Mouse (Mus musculus) spleen, embryonic (tissue): ENCODE measurements at regions not wholly inside any gene's neighbourhood (a gene's known extent, or its start where the extent isn't known, plus 50 kb on each side); places are given as distances from the start of the nearest gene placed in this dataset.

Experiments used
- CTCF ChIA-PET: fragments of 350-600 bp; sonication (Branson Sonifier 250); formaldehyde crosslinking; loops from one replicate; lab custom pipeline; 2022; lab: Charles Lee

- CTCF ChIA-PET, result no interaction called here
These were observed 77.7 kb downstream of the Fam76b start for GRCm38 (mm10) chr9:13905086-13905669.

DNA sequence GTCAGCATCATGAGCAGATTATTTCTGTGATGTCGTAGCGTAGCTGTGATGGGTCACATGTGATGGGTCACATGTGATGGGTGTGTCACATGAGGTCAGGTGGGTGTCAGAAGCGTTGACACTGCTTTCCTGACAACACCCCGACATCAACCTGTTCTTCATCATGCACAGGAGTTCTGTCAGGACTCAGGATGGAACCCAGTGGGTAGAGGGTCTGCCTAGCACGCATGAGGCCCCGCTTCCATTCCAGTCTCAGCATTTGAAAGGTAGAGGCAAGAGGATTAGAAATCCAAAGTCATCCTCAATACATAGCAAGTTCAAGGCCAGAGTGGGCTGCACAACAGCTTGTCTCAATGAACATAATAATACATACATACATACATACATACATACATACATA, 79.2 kb downstream of the Fam76b start:
- CTCF ChIA-PET, result no interaction called here

DNA sequence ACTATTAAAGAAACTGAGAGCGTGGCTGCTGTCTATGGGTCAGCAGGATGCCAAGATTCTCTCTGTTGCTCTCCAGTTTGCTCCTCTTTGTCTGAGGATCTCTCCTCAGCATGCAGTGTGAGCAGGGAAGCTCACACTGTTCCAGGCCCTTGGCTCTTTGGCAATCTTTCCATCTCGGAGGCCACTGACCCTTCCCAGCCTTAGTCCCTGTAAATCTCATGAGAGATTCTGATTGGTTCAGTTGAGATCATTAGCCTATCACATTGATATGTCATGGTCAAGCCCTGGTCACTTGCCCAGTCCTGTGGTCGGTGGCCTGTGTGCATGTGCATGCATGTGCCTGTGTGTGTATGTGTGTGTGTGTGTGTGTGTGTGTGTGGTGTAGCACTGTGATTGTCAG, 82.1 kb downstream of the Fam76b start:
- CTCF ChIA-PET, result no interaction called here

GRCm38 (mm10) chr9:13910091-13910490, 82.6 kb downstream of the Fam76b start:
- CTCF ChIA-PET, result no interaction called here

- CTCF ChIA-PET, result no interaction called here
These were observed 85.9 kb downstream of the Fam76b start for GRCm38 (mm10) chr9:13913459-13913858.

DNA sequence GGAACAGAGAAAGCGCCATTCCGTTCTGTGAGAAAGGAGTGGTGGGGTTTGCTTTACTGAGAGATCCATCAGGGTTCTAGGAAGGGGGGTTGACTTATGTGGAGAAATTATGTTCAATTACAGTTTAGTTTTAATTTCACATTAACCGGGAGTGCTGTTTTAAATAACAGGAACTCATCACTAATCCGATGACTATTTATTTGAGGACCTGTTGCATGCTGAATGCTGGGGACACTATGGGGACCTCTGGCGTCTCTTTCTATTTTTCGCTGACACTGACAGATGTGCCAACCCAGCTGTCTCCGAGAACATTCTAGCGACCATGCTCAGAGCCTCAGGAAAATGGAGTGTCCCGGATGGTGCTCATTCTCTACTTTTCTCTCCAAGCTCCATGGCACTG, 86.6 kb downstream of the Fam76b start:
- CTCF ChIA-PET, result no interaction called here

GRCm38 (mm10) chr9:13914847-13915246, 87.3 kb downstream of the Fam76b start:
- CTCF ChIA-PET, result no interaction called here

DNA sequence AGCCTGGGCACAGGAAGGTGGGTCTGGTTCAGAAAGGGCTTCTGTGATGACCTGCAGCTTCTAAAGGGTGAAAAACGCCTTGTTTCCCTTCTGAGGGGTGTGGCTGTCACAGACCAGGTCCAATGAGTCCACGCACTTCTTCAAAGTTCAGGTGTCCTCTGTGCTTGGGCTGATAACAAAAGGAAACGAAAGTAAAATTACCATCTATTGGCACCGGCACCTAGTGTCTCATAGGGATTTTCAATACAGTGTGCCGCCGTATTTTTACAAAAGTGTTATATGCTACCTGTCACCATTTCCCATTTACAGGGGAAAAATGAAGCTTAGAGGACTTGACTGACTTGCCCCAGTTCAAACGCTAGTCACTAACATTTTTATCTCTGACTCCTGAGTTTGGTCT, 89.3 kb downstream of the Fam76b start:
- CTCF ChIA-PET, result no interaction called here

DNA sequence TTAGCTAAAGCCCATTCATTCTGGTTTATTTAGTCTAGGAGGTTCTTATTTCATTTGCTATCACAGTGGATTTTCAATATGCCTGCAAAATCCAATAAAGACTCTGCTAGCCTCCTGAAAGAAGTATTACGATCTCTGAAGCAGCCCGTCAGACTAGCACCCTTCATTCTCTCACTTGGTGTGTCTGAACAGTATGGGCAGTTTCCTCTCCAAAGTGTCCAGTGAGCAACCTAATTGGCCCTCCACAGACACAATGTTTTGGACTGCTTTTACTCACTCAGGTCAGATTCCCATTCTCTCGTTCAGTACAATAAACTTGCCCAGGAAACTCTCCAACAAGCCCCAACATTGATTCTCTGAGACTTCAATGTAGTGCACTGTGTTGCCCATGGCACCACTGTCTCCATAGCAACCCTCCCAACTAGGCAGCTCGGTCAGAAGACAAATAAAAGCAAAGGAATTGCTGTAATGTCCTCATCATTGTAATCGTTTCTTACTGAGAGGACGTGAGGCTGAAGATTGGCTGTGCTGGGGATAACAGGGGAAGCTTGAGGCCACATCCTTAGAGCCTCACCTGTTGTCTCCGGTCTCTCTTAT, 91.2 kb downstream of the Fam76b start:
- CTCF ChIA-PET, result no interaction called here

DNA sequence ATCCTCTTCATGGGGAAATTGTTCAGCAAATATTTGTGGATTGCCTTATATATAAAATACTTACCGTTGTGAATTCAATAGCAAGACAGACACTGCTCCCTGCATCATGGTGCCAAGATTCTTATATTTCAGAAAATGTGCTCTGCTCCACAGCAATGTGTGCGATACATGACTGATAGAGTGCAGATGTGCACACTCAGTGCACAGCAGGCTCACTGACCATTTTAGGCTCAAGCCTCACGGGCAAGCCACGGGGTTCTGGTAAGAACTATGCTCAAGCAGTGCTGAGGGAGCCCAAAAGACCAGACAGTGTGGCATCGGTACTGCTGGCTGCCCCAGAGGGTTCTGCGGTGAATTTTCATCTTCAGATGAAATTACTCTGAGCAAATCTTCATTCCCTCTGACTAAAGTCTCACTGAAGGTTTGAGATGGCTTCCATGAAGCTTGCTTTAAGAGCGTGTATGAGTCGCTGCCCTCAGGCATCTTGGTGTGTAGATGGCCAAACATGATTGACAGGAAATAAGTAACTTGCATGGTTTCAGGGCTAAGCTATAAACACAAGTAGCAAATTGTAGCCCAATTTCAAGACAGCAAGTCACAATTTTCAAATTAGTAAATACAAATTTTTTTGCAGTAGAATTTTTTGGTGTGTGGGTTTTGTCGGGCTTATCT, 92.4 kb downstream of the Fam76b start:
- CTCF ChIA-PET, result no interaction called here

GRCm38 (mm10) chr9:13920623-13921022, 93.1 kb downstream of the Fam76b start:
- CTCF ChIA-PET, result no interaction called here

- CTCF ChIA-PET, result no interaction called here
These were observed 104.5 kb downstream of the Fam76b start for GRCm38 (mm10) chr9:13932001-13932508.

DNA sequence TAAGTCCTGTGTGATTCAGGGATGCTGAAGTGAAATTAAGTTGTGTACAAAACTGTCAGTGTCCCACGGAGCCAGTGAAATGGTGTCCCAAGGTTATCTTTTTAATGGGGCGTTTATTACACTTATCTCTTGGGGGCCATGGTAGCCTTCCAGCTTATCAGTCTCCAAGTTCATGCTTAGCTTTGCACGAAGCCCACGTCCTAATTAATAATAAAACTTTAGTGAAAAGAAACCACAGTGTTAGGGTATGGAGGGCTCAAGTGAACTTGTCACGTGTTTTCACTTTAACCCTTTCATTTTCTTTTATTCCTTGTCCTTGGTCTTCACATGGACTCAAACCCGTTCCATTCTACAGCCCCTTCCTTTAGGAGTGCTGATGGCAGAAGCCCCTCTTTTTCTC, 105.9 kb downstream of the Fam76b start:
- CTCF ChIA-PET, result no interaction called here

DNA sequence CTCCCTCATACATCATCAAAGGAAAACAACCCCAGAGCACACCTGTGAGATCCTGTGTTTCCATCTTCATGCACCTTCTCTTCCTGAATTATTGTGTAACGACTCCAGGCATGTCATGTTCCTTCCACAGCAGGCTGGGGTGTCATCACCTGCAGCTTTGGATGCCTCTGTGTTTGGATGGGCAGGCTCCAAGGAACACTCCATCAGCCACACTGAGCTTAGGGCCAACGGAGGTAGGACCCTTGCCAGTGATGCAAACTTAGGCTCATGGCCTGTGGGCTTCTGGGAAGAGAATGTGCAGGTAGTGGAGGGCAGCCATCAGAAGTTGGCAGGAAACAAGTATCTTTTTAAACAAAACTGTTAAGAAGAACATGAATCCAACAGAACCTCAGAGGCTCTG, 109.8 kb downstream of the Fam76b start:
- CTCF ChIA-PET, result no interaction called here

DNA sequence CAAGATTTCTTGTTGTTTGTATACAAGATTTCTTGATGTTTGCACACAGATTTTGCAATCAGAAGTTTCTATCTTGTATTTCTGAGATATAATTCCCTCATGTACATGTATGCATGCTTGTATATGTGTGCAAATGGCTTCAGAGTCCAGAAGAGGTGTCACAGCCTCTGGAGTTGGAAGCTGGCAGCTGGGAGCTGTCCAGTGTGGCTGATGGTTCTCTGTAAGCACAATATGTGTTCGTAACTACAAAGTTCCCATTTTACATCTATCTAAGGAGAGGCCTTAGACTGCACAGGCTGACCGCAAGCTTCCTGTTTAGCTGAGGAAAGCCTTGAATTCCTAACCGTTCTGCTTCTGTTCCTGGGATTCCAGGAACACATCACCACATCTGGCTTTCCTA, 119.0 kb downstream of the Fam76b start:
- CTCF ChIA-PET, result no interaction called here

DNA sequence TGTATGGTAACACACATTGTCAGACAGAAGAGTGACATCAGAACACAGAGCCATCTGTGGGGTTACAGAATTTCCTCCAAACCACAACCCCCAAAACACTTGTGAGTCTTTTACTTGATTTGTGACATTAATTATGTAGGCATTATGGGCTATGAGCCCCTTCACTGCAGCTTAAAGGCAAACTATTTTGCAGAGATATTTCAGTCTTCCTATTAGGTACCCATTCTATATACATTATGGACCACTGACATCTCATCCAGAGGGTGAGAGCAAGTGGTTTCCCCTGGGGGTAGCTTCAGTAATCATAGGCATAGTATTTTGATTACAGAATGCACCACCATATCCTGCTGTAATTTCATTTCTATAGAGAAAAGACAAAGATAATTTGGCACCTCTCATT, 124.6 kb downstream of the Fam76b start:
- CTCF ChIA-PET, result no interaction called here

- CTCF ChIA-PET, result interaction anchor here (0.7 kb wide), 1 partner anchor 8 kb away, joined by 4 read pairs; no protein-coding TSS in a partner anchor
These were observed 135.7 kb downstream of the Fam76b start for GRCm38 (mm10) chr9:13963140-13963763.

DNA sequence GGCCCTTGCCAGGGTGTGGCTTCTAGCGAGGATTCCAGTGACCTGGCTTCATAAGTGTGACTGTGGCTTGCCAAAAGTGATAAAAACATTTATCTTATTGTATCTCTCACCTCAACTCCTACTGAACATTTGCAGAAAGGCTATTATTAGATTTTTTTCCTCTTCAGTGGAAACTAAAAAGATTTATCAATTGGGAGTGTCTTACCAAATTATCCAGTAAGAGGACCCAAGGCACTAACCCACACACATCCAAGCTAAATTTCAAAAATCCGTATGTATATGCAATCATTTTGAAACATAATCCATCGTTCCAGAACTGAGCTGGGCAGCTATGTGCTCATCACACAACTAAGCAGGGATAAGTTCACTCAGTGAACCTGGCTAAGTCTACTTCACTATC, 136.3 kb downstream of the Fam76b start:
- CTCF ChIA-PET, result interaction anchor here (0.7 kb wide), 1 partner anchor 8 kb away, joined by 4 read pairs; no protein-coding TSS in a partner anchor

GRCm38 (mm10) chr9:13964256-13964655, 136.7 kb downstream of the Fam76b start:
- CTCF ChIA-PET, result no interaction called here

GRCm38 (mm10) chr9:13966212-13966611, 138.7 kb downstream of the Fam76b start:
- CTCF ChIA-PET, result interaction anchor here (0.6 kb wide), 1 partner anchor 299 kb away, joined by 6 read pairs; no protein-coding TSS in a partner anchor

DNA sequence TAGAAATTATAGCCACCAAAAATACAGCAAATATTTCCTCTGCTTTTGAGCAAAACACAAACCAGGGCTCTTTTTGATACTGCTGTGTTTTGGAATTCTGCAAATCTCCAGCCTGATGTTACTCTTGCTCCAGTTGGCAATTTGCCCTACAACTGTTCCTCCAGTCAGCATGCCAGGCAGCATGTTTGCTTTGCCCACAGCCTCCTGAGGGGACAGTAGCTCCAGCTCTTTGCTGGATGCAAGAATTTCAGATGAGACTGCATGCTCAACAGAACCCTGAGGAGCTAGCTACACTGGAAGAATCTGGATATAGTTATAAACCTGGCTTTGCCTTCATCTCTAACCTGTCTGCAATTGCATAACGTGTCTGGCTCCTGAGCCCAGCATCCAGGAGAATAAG, 141.7 kb downstream of the Fam76b start:
- CTCF ChIA-PET, result no interaction called here

DNA sequence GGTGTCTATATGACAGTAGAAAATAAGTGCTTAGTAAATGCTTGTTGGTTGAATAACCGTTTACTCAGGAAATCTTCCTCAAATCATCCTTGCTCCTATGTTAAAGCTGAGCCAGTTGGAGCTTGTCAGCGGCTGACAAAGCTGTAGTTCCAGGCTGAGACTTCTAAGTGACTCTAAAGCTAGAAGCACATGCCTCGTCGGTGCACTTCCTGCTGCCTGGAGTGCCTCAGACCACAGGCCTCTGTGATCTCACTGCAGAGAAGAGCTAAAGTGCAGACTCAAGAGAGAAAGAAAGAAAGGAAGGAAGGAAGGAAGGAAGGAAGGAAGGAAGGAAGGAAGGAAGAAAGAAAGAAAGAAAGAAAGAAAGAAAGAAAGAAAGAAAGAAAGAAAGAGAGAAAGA, 146.1 kb downstream of the Fam76b start:
- CTCF ChIA-PET, result interaction anchor here (0.7 kb wide), 1 partner anchor 52 kb away, joined by 4 read pairs; no protein-coding TSS in a partner anchor
